18 mouse cellular contexts compared by ENCODE assay signal in genomic region chr4:28902004-28902704, GRCm38 (mm10).
DNase-seq lines count a peak whose midpoint lies in the region; ATAC-seq and TF ChIP-seq lines count a peak whose summit lies in the region.
"Had no signal": no experiment of that assay in that cellular context is flagged by ENCODE, and none has a peak within 500 bp of the region (broad histone marks: within the 10 kb centered on the region; RNA-seq: fewer than 3 reads in every experiment).

No protein-coding gene starts in this region.

- no peak overlapping the region for H3K4me2 ChIP-seq in forebrain, embryonic 11.5 days (ENCODE audit: low read depth, low read length, severe bottlenecking)
- no peak overlapping the region for H3K4me2 ChIP-seq in midbrain, postnatal 0 days (ENCODE audit: low read depth, low read length, poor library complexity, severe bottlenecking)
- H3K4me2 ChIP-seq in midbrain, embryonic 15.5 days: no peak overlapping the region
- H3K4me2 ChIP-seq in forebrain, embryonic 16.5 days (ENCODE audit: low read length): no peak overlapping the region
- H3K4me2 ChIP-seq: embryonic facial prominence, embryonic 15.5 days; heart, embryonic 15.5 days had no signal

- H3K9ac ChIP-seq in forebrain, embryonic 11.5 days (ENCODE audit: low read length): no peak overlapping the region
- no peak overlapping the region for H3K9ac ChIP-seq in midbrain, postnatal 0 days (replicated peaks; ENCODE audit: low read length, poor library complexity, severe bottlenecking)
- H3K9ac ChIP-seq in midbrain, embryonic 15.5 days: no peak overlapping the region
- no peak overlapping the region for H3K9ac ChIP-seq in forebrain, embryonic 16.5 days (replicated peaks; ENCODE audit: low read depth, low read length)
- H3K9ac ChIP-seq: embryonic facial prominence, embryonic 15.5 days; heart, embryonic 15.5 days had no signal

- H3K4me3 ChIP-seq in forebrain, embryonic 11.5 days (ENCODE audit: low read depth, low read length): no peak overlapping the region
- H3K4me3 ChIP-seq in forebrain, embryonic 10.5 days: no peak overlapping the region
- no peak overlapping the region for H3K4me3 ChIP-seq in midbrain, postnatal 0 days (ENCODE audit: low read depth, low read length)
- H3K4me3 ChIP-seq in midbrain, embryonic 15.5 days: no peak overlapping the region
- no peak overlapping the region for H3K4me3 ChIP-seq in forebrain, embryonic 16.5 days (replicated peaks; ENCODE audit: low read length)
- H3K4me3 ChIP-seq: embryonic facial prominence, embryonic 15.5 days; gastrocnemius, adult 2 months; heart, embryonic 15.5 days; megakaryocyte, embryonic 14.5 days had no signal

- no peak for TF ChIP-seq CTCF in midbrain, postnatal 0 days (IDR thresholded peaks at IDR 0.05)

- peak; percentile 86 for ATAC-seq in forebrain, embryonic 11.5 days (replicated peaks; ENCODE audit: low FRiP score)
- no peak; the same call in 1 of the 2 replicates for ATAC-seq in midbrain, postnatal 0 days (ENCODE audit: low FRiP score)
- no peak for ATAC-seq in midbrain, embryonic 15.5 days (replicated peaks)
- peak; percentile 89 for ATAC-seq in forebrain, embryonic 16.5 days

- H3K4me1 ChIP-seq in forebrain, embryonic 11.5 days (replicated peaks; ENCODE audit: control insufficient read depth, insufficient read depth, low read length): 0 out of 2 replicates have a peak, but pooled peaks cover 2% of the 10 kb centered on the region
- peaks cover 16% of the 10 kb centered on the region; the same call in 1 of the 2 replicates for H3K4me1 ChIP-seq in forebrain, embryonic 10.5 days
- H3K4me1 ChIP-seq in midbrain, postnatal 0 days (ENCODE audit: insufficient read depth, low read length): no peaks in the 10 kb centered on the region
- no peaks in the 10 kb centered on the region for H3K4me1 ChIP-seq in midbrain, embryonic 15.5 days
- H3K4me1 ChIP-seq in forebrain, embryonic 16.5 days (replicated peaks; ENCODE audit: control insufficient read depth, insufficient read depth, low read length): peaks cover 5% of the 10 kb centered on the region; the same call in 1 of the 2 replicates
- H3K4me1 ChIP-seq: embryonic facial prominence, embryonic 15.5 days; heart, embryonic 15.5 days; megakaryocyte, embryonic 14.5 days had no signal

- no peaks in the 10 kb centered on the region for H3K27me3 ChIP-seq in forebrain, embryonic 11.5 days (ENCODE audit: control insufficient read depth, insufficient read depth, low read length)
- H3K27me3 ChIP-seq in forebrain, embryonic 10.5 days (ENCODE audit: poor library complexity, severe bottlenecking): no peaks in the 10 kb centered on the region
- H3K27me3 ChIP-seq in midbrain, postnatal 0 days (ENCODE audit: insufficient read depth, low read length): no peaks in the 10 kb centered on the region
- no peaks in the 10 kb centered on the region for H3K27me3 ChIP-seq in midbrain, embryonic 15.5 days (replicated peaks)
- no peaks in the 10 kb centered on the region for H3K27me3 ChIP-seq in forebrain, embryonic 16.5 days (replicated peaks; ENCODE audit: control insufficient read depth, insufficient read depth, low read length)
- H3K27me3 ChIP-seq: embryonic facial prominence, embryonic 15.5 days; heart, embryonic 15.5 days; megakaryocyte, embryonic 14.5 days had no signal

- peak overlapping the region; percentile 15; the same call in 1 of the 2 replicates for H3K27ac ChIP-seq in forebrain, embryonic 11.5 days (ENCODE audit: low read depth, low read length)
- no peak overlapping the region for H3K27ac ChIP-seq in forebrain, embryonic 10.5 days
- H3K27ac ChIP-seq in midbrain, postnatal 0 days (ENCODE audit: low read depth, low read length): no peak overlapping the region
- no peak overlapping the region for H3K27ac ChIP-seq in midbrain, embryonic 15.5 days
- H3K27ac ChIP-seq in forebrain, embryonic 16.5 days (ENCODE audit: low read length): peak overlapping the region; percentile 47; the same call in 1 of the 2 replicates
- H3K27ac ChIP-seq: embryonic facial prominence, embryonic 15.5 days; gastrocnemius, adult 2 months; heart, embryonic 15.5 days had no signal

- peak; percentile 56 for DNase-seq in forebrain, embryonic 11.5 days (ENCODE audit: low spot score)
- no peak for DNase-seq in forebrain, embryonic 10.5 days (ENCODE audit: extremely low spot score, low spot score)
- peak; percentile 46 for DNase-seq in midbrain, postnatal 0 days (ENCODE audit: low spot score)
- peak; percentile 6 for DNase-seq in retina, postnatal 7 days (ENCODE audit: low read depth, low spot score)
- DNase-seq in gastrocnemius, postnatal 14 days: no peak
- DNase-seq: adrenal gland, postnatal 25 days; gastrocnemius, adult 2 months; heart, adult 18-20 months; kidney, adult 18-20 months; kidney, postnatal 14 days; lung, postnatal 14 days; right cerebral cortex, postnatal 14 days; thymus, postnatal 25 days had no signal

- no peaks in the 10 kb centered on the region for H3K36me3 ChIP-seq in forebrain, embryonic 11.5 days (ENCODE audit: control insufficient read depth, insufficient read depth, low read length)
- no peaks in the 10 kb centered on the region for H3K36me3 ChIP-seq in forebrain, embryonic 10.5 days (replicated peaks)
- no peaks in the 10 kb centered on the region for H3K36me3 ChIP-seq in midbrain, postnatal 0 days (ENCODE audit: insufficient read depth, low read length)
- H3K36me3 ChIP-seq in midbrain, embryonic 15.5 days (replicated peaks): no peaks in the 10 kb centered on the region
- H3K36me3 ChIP-seq in forebrain, embryonic 16.5 days (ENCODE audit: control insufficient read depth, insufficient read depth): no peaks in the 10 kb centered on the region
- H3K36me3 ChIP-seq: embryonic facial prominence, embryonic 15.5 days; heart, embryonic 15.5 days had no signal

- no peaks in the 10 kb centered on the region for H3K9me3 ChIP-seq in forebrain, embryonic 11.5 days (ENCODE audit: control insufficient read depth, low read length)
- H3K9me3 ChIP-seq in forebrain, embryonic 10.5 days: no peaks in the 10 kb centered on the region
- H3K9me3 ChIP-seq in midbrain, postnatal 0 days (ENCODE audit: low read length): no peaks in the 10 kb centered on the region
- H3K9me3 ChIP-seq in midbrain, embryonic 15.5 days: no peaks in the 10 kb centered on the region
- H3K9me3 ChIP-seq in forebrain, embryonic 16.5 days (ENCODE audit: control insufficient read depth, low read length): no peaks in the 10 kb centered on the region
- H3K9me3 ChIP-seq: embryonic facial prominence, embryonic 15.5 days; heart, embryonic 15.5 days; megakaryocyte, embryonic 14.5 days had no signal

- intact Hi-C loops in gastrocnemius, postnatal 14 days (cut with DNase I; ENCODE audit: low total_unique reads): no loop called here

- 55% methylated on average over 4 of the region's 4 CpGs for WGBS in forebrain, embryonic 11.5 days
- 85% methylated on average over 4 of the region's 4 CpGs for WGBS in forebrain, embryonic 10.5 days
- 73% methylated on average over 4 of the region's 4 CpGs for WGBS in midbrain, postnatal 0 days
- 74% methylated on average over 4 of the region's 4 CpGs for WGBS in midbrain, embryonic 15.5 days
- 23% methylated on average over 4 of the region's 4 CpGs for WGBS in forebrain, embryonic 16.5 days

Comparison
In these comparisons a context has a peak if more than half of its experiments do, and no peak if none do; other contexts are left out.
1. DNase-seq: peak in forebrain, embryonic 11.5 days (single experiment), midbrain, postnatal 0 days (single experiment) and retina, postnatal 7 days (single experiment); none in forebrain, embryonic 10.5 days (single experiment) and gastrocnemius, postnatal 14 days (single experiment).
2. H3K27ac ChIP-seq: peak in forebrain, embryonic 11.5 days (single experiment) and forebrain, embryonic 16.5 days (single experiment); none in forebrain, embryonic 10.5 days (single experiment), midbrain, postnatal 0 days (single experiment) and midbrain, embryonic 15.5 days (single experiment).
3. ATAC-seq: peak in forebrain, embryonic 11.5 days (single experiment) and forebrain, embryonic 16.5 days (single experiment); none in midbrain, postnatal 0 days (single experiment) and midbrain, embryonic 15.5 days (single experiment).